Mouse (Mus musculus) layer of hippocampus, postnatal 10 days (tissue): ENCODE measurements around the gene Prdm15. TPM values are rescaled to one million over a fixed set of nuclear protein-coding genes. Genes with fewer than 3 reads are reported as not detected.

Experiments used
- DNase-seq, 2 experiments: peaks; one replicate each; pipeline ENCODE4 v3.0.0; 2021; ENCODE audit warnings: low spot score in 2 of 2
- microRNA-seq, 2 experiments: library from miRNA; unstranded; fragments of <30 nt; microRNA quantifications; one replicate each; pipeline ENCODE4 v1.2.0; 2021
- total RNA-seq, 2 experiments: library from RNA; stranded (reverse); gene quantifications; 2 replicates each; pipeline ENCODE4 v1.2.3; 2021

Gene Prdm15
- total RNA-seq, 2 experiments from 2014 or later, result 16.6 to 21.0 TPM

DNA sequence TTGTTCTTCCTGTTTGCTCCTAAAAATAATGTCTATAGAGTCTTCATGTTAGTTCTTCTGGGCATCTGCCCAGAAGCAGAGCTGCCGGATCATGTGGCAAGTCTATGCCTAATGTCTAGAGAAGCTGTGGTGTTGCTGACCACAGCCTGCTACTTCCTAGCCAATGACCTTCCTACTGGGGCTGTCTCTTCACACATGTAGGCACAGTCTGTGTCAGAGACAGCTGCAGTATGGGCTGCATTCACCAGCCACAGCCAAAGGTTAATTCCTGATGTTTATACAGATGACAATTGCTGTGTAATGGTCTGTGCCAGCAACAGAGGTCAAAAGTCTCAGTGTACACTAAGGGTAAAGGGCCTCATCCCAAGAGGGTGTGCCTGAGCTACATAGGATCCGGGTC is 95.2 kb downstream of the Prdm15 start:
- DNase-seq, result no peak

DNA sequence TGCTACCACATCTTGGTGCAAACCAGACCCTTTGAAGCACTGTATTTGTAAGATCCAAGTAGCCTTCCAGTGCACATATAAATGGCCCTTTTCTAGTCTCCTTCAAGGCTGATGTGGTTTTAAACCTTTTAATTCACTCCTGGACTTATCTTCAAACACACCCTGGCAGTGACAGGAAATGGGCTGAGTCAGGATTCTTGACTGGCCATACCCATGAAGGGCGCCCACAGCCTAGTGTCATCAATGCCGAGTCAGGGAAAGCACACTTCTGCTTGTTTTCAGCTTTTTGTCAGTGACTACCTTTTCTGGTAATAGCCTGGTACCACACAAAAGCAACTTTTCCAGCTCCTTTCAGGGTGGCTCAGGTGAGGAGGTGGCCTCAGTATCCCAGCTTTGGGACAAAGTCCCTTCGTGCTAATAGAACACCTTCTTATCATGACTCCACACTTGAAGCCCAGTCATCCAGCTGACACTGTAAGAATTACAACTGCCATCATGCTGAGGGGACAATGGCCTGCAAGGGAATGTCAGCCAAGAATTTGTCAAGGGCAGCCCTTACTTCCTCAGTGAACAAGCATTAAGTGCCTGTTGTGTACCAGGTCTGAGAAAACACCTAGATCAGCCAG is 99.2 kb downstream of the Prdm15 start:
- no peak for DNase-seq

DNA sequence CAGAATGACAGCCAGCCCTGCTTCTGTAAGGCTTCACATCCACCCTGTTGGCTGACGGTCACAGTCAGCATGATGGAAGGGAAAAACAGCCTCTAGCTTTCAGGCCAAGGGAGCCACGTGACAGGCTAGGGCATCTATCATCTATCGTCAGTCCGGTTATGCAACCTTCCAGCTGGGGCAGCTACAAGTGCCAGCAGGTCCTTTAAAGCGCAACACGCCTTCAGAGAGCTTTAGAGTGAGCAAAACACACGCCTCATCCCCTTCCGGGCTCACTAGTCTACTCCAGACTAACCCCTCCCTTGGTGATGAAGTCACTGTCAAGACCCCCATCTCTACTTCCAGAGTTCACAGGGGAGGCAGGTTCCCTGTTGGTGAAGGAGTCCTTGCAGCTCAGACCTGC is 99.8 kb downstream of the Prdm15 start:
- DNase-seq, result no peak

DNA sequence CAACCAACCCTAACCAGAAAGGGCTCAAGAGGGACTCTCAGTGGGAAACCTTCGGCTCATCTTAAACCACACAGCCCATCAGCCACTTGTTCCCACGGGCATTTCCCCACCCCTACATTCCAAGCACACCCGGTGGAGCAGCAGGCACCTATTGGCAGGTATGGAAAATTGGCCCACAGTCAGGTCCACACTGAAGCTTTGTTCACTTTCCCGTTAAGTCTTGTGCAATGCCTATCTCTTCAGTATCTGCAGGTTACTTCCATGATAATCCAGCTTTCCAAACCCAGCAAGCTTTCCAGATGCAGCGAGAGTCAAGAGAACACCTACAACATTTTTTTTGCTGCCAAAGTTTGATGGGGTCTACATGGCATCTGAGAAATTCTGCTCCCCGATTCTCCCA is 103.2 kb downstream of the Prdm15 start:
- DNase-seq, result no peak

Small RNA genes lying within 50 kb of the gene (microRNA-seq; reads per million reads assigned to microRNA genes)
- gene Mir6964, result 0 to 0.20 reads per million in 2 experiments

Other genes starting within 250 kb of the Prdm15 start
- gene Tmprss2, start 240.7 kb downstream of the Prdm15 start, total RNA-seq, result under 1 TPM in 1 of 2 experiments, not detected in 1; 0.27 TPM
- under 1 TPM; 0.36 to 0.39 TPM for gene Ripk4, start 88.1 kb downstream of the Prdm15 start, total RNA-seq
- gene C2cd2, start 110.7 kb upstream of the Prdm15 start, total RNA-seq, result 10 to 100 TPM; 22.1 to 26.3 TPM
- 10 to 100 TPM; 23.9 TPM for gene Zbtb21, start 110.8 kb upstream of the Prdm15 start, total RNA-seq
- gene B230307C23Rik, start 145.5 kb upstream of the Prdm15 start, total RNA-seq, result 10 to 100 TPM; 18.8 to 30.4 TPM
- gene A630089N07Rik, start 230.6 kb upstream of the Prdm15 start, total RNA-seq, result 1 to 10 TPM; 9.0 to 9.5 TPM